ENCODE assay signal across 30 mouse cellular contexts in genomic region chr11:109011161-109011560, GRCm38 (mm10).
"Had no signal": no experiment of that assay in that cellular context is flagged by ENCODE, and none has a peak within 500 bp of the region (broad histone marks: within the 10 kb centered on the region; RNA-seq: fewer than 3 reads in every experiment).

No protein-coding gene starts in this region.

- H3K4me1 ChIP-seq: heart, embryonic 15.5 days; hindbrain, embryonic 10.5 days; hindbrain, embryonic 12.5 days; hindbrain, embryonic 13.5 days; hindbrain, embryonic 15.5 days; intestine, embryonic 15.5 days; kidney, embryonic 15.5 days had no signal

- DNase-seq: heart, postnatal 10 days; heart, postnatal 14 days; heart, postnatal 36 days; heart, postnatal 4 days; kidney, adult 11 months; kidney, adult 18-20 months; kidney, adult 2 months; kidney, adult 8-10 months; kidney, adult 9 months; kidney, postnatal 10 days; kidney, postnatal 14 days; kidney, postnatal 25 days; kidney, postnatal 36 days; kidney, postnatal 4 days; layer of hippocampus, adult 9-11 months; layer of hippocampus, postnatal 36 days had no signal

- H3K4me3 ChIP-seq: heart, embryonic 12.5 days; heart, embryonic 13.5 days; heart, embryonic 15.5 days; hindbrain, embryonic 10.5 days; hindbrain, embryonic 12.5 days; hindbrain, embryonic 13.5 days; hindbrain, embryonic 15.5 days; intestine, embryonic 15.5 days; kidney, embryonic 15.5 days; layer of hippocampus, adult 2 months; left cerebral cortex, adult 2 months had no signal

- H3K27me3 ChIP-seq: heart, embryonic 12.5 days; heart, embryonic 13.5 days; heart, embryonic 15.5 days; hindbrain, embryonic 12.5 days; hindbrain, embryonic 13.5 days; hindbrain, embryonic 15.5 days; intestine, embryonic 15.5 days; kidney, embryonic 15.5 days had no signal

- H3K9ac ChIP-seq: heart, embryonic 12.5 days; heart, embryonic 13.5 days; heart, embryonic 15.5 days; hindbrain, embryonic 12.5 days; hindbrain, embryonic 13.5 days; hindbrain, embryonic 14.5 days; hindbrain, embryonic 15.5 days; intestine, embryonic 15.5 days; kidney, embryonic 15.5 days had no signal

- H3K36me3 ChIP-seq: heart, embryonic 12.5 days; heart, embryonic 13.5 days; heart, embryonic 15.5 days; hindbrain, embryonic 10.5 days; hindbrain, embryonic 12.5 days; hindbrain, embryonic 13.5 days; hindbrain, embryonic 15.5 days; intestine, embryonic 15.5 days; kidney, embryonic 15.5 days had no signal

- H3K27ac ChIP-seq: heart, embryonic 13.5 days; heart, embryonic 15.5 days; hindbrain, embryonic 10.5 days; hindbrain, embryonic 12.5 days; hindbrain, embryonic 13.5 days; hindbrain, embryonic 14.5 days; hindbrain, embryonic 15.5 days; hindbrain, postnatal 0 days; intestine, embryonic 15.5 days; kidney, embryonic 15.5 days; kidney, postnatal 0 days; layer of hippocampus, adult 2 months; left cerebral cortex, adult 2 months had no signal
